Mouse (Mus musculus) neural tube, embryonic 10.5 days (tissue): ENCODE data around the gene Clmn.

ENCODE experiments used
- DNase-seq: peaks from one replicate; pipeline ENCODE4 v3.0.0-alpha.2; 2017; ENCODE audit warnings: low spot score; ENCODE audit errors: extremely low spot score

Clmn gene

GRCm38 (mm10) chr12:104879577-104879989, 14.7 kb upstream of the Clmn start:
- no peak for DNase-seq

- DNase-seq, result no peak
Measured at GRCm38 (mm10) chr12:104876053-104876452, 11.2 kb upstream of the Clmn start.

DNA sequence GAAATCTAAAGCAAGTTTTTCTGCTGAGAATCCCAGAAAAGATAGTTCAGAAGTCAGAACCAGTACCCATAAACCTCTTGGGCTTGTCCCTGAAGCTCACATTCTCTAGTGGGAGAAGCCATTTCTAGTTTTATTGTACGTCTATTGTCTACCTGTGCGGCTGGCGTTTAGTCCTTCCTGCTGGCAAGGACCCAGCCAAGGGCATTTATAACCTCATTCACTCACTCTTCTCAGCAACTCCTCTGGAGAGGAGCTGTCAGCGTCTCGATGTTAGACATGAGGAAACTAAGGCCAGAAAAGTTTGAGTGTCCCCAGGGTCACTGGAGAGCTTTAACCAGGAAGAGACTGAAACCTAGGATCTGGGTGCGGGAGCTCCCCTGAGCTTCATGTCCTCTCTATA, 7.1 kb upstream of the Clmn start:
- DNase-seq, result no peak

DNA sequence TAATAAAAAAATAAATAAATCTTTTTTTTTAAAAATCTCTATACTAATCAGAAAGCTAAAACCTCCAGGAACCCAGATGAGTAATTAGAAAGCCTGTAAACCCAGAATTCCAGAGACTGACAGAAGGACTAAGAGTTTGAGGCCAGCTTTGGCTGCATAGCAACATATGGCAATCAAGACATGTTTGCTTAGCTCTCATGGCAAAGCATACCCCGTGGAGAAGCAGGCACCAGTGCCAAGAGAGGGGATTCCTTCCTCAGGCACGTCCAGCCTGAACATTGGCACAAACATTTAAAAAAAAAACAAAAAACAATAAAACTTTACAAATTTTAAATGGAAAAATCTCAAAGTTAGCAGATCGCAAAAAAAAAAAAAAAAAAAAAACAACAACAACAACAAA, 4.9 kb upstream of the Clmn start:
- no peak for DNase-seq

- DNase-seq, result no peak
Measured at GRCm38 (mm10) chr12:104868430-104868829, 3.6 kb upstream of the Clmn start.

DNA sequence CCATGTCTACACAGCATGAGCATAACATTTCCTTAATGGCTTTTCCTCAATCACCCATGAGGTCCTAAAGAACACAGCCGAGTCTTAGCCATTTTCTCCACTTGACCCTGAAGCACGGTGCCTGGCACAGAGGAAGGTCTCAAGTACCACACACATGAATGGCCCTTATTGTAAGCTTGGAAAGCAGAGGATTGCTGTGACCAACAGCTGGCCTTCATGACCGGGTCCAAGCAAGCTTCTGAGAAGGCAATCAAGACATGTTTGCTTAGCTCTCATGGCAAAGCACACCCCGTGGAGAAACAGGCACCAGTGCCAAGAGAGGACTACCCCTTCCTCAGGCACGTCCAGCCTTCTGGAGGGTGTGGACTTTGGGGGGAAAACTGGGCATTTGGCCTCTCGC, 3.0 kb upstream of the Clmn start:
- DNase-seq, result no peak

DNA sequence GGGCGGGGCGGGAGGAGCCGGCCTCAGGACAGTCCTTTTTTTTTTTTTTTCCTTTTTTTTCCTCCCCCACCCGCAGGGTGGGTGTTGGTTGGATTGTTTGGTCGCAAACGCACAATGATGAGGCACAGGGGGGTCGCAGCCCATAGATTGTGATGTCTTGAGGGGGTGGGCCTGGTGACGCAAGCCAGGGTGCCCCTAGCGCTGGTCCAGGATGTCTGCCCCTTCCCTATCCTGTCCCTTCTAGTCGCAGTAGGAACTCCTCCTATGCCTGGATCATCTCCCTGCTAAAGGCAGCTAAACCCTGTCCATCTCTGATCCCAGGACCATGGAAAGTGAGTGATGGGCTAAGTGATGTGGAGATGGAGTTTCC, 275 bp upstream of the Clmn start:
- peak; percentile 40 for DNase-seq

DNA sequence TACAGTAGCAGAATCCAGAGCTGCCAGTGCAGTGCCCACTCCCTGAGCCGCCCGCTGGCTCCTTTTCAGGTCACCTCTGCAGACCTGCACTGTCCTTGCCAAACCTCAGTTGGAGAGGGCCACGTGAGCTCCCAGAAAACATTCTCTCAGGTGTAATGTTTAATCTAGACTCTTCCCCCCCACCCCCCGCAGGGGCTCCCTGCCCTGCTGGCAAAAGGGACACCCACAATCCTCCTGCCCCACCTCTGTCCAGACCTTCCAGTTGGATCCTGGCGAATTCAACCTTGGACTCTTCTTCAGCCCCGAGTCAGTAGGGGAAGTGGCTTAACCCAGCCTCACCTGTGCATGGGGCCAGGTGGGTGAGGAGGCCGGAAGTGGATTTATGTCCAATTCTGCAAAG, 1.2 kb downstream of the Clmn start:
- DNase-seq, result no peak

GRCm38 (mm10) chr12:104859140-104859539, 5.7 kb downstream of the Clmn start:
- no peak for DNase-seq

- DNase-seq, result no peak
Measured at GRCm38 (mm10) chr12:104858732-104859131, 6.1 kb downstream of the Clmn start.

DNA sequence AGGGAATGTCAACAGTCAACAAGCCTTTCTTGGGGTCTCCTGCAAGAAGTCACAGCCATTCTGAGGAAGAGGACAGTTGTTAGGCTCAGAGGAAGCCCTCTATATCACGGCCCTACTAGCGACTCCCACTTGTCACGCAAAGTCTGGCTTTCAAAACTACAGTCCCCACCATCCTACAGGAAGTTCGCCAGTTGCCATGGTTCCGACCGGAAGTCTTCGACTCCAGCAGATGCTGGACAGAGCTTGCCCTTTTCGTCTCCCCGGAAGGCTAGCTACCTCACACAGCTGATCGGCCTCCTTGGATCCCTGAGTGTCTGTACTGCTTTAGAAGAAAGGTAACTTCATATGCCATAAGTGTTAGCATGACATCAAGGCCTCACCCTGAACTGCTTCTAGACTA, 7.3 kb downstream of the Clmn start:
- DNase-seq, result no peak

DNA sequence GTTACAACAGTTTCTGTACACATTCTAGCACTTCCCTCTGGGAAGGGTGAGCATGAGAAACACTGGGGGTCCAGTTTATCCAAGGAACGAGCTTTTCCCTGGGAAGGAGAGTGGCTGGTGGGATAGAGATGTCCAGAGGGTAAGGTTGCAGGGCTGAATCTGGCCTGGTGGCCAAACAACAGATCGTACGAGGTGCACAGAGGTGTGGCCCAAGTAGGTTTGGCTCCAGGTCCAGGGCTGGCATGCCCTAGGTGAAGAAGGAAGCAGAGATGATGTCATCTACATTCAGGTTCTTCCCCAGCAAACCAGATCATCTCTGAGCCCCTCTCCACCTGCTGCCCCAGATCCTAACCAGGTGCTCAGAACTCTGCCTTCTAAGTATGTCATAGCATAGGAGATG, 8.3 kb downstream of the Clmn start:
- DNase-seq, result no peak

GRCm38 (mm10) chr12:104855548-104855947, 9.3 kb downstream of the Clmn start:
- DNase-seq, result no peak

GRCm38 (mm10) chr12:104854826-104855225, 10.1 kb downstream of the Clmn start:
- no peak for DNase-seq

- DNase-seq, result no peak
Measured at GRCm38 (mm10) chr12:104853374-104853773, 11.5 kb downstream of the Clmn start.

DNA sequence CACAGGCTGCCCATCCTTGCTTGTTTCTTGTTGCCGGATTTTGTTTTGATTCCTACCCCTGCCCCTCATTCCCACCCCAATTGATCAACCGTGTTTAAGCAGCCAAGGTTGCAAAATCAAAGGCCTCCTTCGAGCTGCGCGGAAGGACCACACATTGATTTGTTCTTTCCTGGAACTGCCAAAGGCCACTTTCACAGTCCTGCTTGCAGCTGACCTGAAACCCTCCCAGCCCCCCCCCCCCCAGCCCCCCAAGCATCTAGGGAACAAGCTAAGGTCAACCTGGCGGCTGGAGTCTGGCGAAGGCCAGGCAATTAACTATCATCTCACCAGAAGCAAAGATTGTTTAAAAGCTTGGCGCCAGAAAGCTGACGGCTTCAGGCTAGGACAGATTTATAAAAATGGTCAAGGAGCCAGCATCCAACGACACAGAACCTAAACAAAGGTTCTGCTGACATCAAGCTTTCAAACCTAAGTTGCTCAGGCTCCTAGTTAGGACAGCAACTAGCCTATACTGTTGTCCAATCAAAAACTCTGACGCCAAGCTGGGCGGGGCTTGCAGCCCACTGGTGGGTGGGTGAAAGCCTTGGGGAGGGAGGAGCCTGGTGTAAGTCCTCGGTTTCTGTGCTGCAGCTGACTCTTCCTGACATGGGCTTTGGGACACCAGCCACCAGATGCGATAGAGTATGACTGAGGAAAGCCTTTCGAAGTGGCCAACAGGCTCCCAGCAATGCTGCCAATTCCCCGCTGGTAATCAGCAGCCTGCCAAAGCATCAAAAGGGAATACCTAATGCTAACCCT, 13.0 kb downstream of the Clmn start:
- DNase-seq, result peak; percentile 65

DNA sequence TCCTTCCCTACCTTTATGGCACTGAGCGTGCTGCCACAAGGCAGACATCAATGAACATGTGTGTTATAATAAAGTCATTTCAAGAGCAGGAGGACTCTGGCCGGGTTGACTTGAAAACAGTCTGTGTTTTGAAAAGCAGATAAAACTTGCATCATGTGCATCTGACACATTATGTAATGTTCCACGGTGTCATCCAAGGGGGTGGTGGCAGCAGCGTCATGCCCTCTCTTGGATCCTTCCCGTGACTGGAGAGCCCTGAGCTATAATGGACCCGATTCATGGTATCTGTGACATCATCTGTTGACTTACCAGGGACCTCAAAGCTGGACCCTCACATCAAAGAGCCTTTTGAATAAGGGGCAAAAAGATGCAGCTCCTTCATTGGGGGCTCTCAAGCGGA, 14.8 kb downstream of the Clmn start:
- no peak for DNase-seq

DNA sequence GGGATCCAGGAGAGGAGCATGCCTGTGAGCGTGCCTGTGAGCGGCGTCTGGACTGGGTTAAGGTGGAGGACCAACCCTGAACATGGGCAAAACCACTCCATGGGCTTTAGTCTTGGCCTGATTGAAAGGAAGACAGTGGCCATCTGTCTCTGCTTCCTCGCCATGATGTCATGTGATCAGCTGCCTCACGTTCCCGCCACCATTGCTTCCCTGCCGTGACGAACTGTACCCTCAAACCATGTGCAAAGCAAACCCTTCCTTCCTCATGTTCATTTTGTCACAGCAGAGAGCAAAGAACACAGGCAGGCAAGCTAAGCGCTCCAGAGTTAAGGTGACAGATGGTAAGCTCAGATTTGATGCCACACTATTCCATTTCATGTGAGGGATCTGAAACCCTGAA, 16.2 kb downstream of the Clmn start:
- no peak for DNase-seq

DNA sequence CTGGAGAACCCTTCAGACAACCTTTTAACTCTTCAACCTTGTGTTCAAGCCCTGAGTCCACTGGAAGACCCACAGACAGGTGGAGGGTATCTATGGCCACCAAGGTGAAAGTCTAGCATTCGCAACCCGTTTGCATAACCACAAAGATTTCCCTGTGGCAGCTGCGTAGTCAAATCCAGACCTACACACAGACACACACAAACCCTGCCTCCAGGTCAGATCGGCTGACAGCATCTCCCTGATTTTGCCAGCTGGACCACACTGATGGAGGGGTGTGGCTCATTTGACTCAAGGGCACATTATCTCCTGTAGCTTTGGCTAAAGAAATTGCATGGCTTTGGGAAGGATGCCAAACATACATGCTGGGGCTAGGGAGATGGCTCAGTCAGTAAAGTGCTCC, 17.6 kb downstream of the Clmn start:
- no peak for DNase-seq

- no peak for DNase-seq
Measured at GRCm38 (mm10) chr12:104845707-104846106, 19.2 kb downstream of the Clmn start.

- no peak for DNase-seq
Measured at GRCm38 (mm10) chr12:104844989-104845388, 19.9 kb downstream of the Clmn start.

DNA sequence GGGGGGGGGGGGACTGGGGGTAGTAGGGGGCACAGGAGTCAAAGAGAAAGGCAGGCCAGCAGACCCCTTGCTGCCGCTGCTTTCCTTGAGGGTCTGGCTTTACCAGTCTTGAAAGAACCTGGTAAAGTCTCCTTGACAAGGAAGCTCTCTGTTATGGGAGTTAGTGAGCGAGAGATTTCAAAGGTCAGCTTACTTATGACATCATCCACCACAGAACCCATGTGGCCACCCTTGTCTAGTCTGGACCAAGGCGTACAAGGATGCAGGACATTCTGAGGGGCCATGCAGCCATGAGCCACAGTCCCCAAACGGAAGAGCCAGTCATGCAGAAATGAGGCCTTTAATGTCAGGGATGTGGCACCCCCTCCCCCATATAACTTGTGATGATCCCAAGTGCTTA, 20.6 kb downstream of the Clmn start:
- no peak for DNase-seq

GRCm38 (mm10) chr12:104841256-104841655, 23.6 kb downstream of the Clmn start:
- no peak for DNase-seq

DNA sequence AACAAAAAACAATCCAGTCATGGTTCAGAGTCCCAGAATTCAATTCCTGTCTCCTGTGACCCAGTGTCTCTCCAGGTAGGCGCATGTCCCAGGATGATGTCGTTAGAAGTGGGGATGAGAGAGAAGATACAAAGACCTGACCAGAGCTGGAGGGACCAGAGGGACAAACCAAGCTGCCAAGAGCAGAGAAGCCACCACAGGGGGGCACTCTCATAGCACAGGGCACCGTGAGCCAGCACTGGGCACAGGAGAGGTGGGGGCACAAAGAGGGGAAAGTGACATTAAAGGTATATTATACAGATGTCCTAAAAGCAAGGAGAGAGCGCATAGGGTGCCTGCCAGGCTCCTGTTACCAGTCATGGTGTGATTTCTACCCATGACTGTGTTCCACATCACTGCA, 25.9 kb downstream of the Clmn start:
- no peak for DNase-seq
